Comparison of ENCODE assay signal across 21 mouse cellular contexts in the genomic region with DNA sequence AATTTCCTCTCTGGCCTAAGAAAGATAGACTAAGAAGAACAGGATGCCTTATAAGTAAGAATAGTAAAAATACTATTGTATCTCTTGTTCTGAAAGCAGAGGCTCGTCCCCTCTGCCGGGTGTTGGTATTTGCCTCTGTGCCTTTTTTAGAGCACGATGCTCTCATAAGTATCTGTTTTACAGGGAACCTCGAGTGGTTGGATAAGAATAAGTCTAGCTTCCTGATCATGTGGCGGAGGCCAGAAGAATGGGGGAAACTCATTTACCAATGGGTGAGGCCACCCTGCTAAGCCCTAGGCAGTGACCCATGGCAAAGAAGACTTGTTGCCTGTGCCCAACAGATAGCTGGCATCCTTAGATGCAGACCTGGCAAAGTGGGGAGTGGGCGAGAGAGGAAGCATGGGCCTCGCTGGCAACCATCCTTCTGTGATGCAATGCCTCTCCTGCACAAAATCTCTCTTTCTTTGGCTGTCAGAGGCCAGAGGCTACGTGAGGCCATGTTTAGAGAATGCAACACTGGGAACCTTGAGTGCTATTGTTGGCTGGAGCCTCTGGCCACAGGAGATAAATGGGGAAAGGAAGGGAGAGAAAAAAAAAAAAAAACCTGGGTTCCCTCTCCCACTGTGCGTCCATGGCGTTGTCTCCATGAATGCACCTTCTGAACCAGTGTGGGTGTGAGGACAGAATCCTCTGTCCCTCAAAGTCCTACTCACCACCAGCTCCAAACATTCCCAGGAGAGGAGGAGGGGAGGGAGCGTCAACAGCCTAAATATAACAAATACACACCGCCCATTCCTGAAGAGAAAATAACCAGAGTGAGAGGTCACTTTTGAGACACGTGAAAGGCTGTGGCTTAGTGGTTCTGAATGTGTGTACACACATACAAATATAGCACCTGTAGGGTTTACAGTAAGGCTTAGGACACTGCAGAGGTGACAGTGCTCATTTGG. TPM values are rescaled to one million over a fixed set of nuclear protein-coding genes. Genes with fewer than 3 reads are reported as not detected.
DNase-seq lines count a peak whose midpoint lies in the region; ATAC-seq lines count a peak whose summit lies in the region.
"Had no signal": no experiment of that assay in that cellular context is flagged by ENCODE, and none has a peak within 500 bp of the region (broad histone marks: within the 10 kb centered on the region; RNA-seq: fewer than 3 reads in every experiment).

No protein-coding gene starts in this region.

- no peak overlapping the region for H3K9ac ChIP-seq in liver, embryonic 12.5 days
- H3K9ac ChIP-seq in heart, embryonic 16.5 days (ENCODE audit: low read length), result no peak overlapping the region; the same call in 1 of the 2 replicates
- H3K9ac ChIP-seq: forebrain, embryonic 15.5 days; liver, embryonic 14.5 days; stomach, embryonic 15.5 days had no signal

- H3K9me3 ChIP-seq in liver, embryonic 12.5 days (replicated peaks), result no peaks in the 10 kb centered on the region
- H3K9me3 ChIP-seq in heart, embryonic 16.5 days (replicated peaks; ENCODE audit: control insufficient read depth, low read length), result no peaks in the 10 kb centered on the region
- H3K9me3 ChIP-seq: forebrain, embryonic 15.5 days; limb, embryonic 10.5 days; stomach, embryonic 15.5 days had no signal

- H3K4me1 ChIP-seq in liver, embryonic 12.5 days, result peaks cover 75% of the 10 kb centered on the region
- peaks cover 44% of the 10 kb centered on the region for H3K4me1 ChIP-seq in heart, embryonic 16.5 days (ENCODE audit: control insufficient read depth, insufficient read depth, low read length)

- no peak overlapping the region for H3K4me2 ChIP-seq in liver, embryonic 12.5 days
- peak overlapping the region; percentile 8 for H3K4me2 ChIP-seq in heart, embryonic 16.5 days (ENCODE audit: low read depth, low read length)
- H3K4me2 ChIP-seq: forebrain, embryonic 15.5 days; stomach, embryonic 15.5 days had no signal

- 0 out of 2 replicates have a peak overlapping the region, but pooled peaks have one; percentile 32 for H3K27ac ChIP-seq in liver, embryonic 12.5 days
- peak overlapping the region; percentile 87 for H3K27ac ChIP-seq in heart, embryonic 16.5 days (ENCODE audit: low read length)
- H3K27ac ChIP-seq: forebrain, embryonic 15.5 days; limb, embryonic 10.5 days; liver, embryonic 14.5 days; stomach, embryonic 15.5 days had no signal

- no peak overlapping the region for H3K4me3 ChIP-seq in liver, embryonic 12.5 days
- no peak overlapping the region for H3K4me3 ChIP-seq in heart, embryonic 16.5 days (ENCODE audit: low read length)
- H3K4me3 ChIP-seq: forebrain, embryonic 15.5 days; limb, embryonic 10.5 days; stomach, embryonic 15.5 days had no signal

- WGBS in liver, embryonic 12.5 days (ENCODE audit: insufficient replicate concordance), result 76% methylated on average over 13 of the region's 13 CpGs
- 49% methylated on average over 13 of the region's 13 CpGs for WGBS in heart, embryonic 16.5 days

- no peaks in the 10 kb centered on the region for H3K27me3 ChIP-seq in liver, embryonic 12.5 days (replicated peaks)
- no peaks in the 10 kb centered on the region for H3K27me3 ChIP-seq in heart, embryonic 16.5 days (ENCODE audit: control insufficient read depth, insufficient read depth, low read length)
- H3K27me3 ChIP-seq: stomach, embryonic 15.5 days had no signal

- ATAC-seq in liver, embryonic 12.5 days, result no peak
- no peak for ATAC-seq in heart, embryonic 16.5 days (replicated peaks; ENCODE audit: extremely low read depth, insufficient read depth, low FRiP score)
- no peak for ATAC-seq in inflammation-experienced regulatory T-cells, adult 6 months
- ATAC-seq: forebrain, embryonic 15.5 days; midbrain, embryonic 16.5 days had no signal

- peaks cover 38% of the 10 kb centered on the region for H3K36me3 ChIP-seq in liver, embryonic 12.5 days
- no peaks in the 10 kb centered on the region for H3K36me3 ChIP-seq in heart, embryonic 16.5 days (ENCODE audit: control insufficient read depth, insufficient read depth)

- DNase-seq in liver, result no peak
- peak; percentile 70 to 73 for DNase-seq in heart, adult 9 months (ENCODE audit: low spot score in 2 of 2)
- no peak for DNase-seq in kidney, postnatal 10 days
- DNase-seq in thymus, postnatal 10 days (ENCODE audit: low spot score in 2 of 2), result no peak
- DNase-seq: adrenal gland, adult 8-10 months; B cell, adult 2 months; cerebellum, postnatal 14 days; gastrocnemius, postnatal 36 days; kidney, adult 2 months; kidney, postnatal 14 days; lung, postnatal 14 days; right cerebral cortex, postnatal 14 days; thymus, adult 2 months had no signal

RNA-seq across cellular contexts. Expression of a gene that starts 2.6 kb away (rescaled TPM):
- polyA plus RNA-seq in liver, embryonic 12.5 days (2016; fragmentation: Nextera tagmentation; extraction: Ambion mirVana), result 106 TPM in 2 replicates
- polyA plus RNA-seq in heart, embryonic 16.5 days (2015; fragmentation: Nextera tagmentation; extraction: Ambion mirVana), result 105 and 107 TPM in 2 replicates
- 100 to 1,000 TPM; 134 to 144 (median 138) TPM for polyA plus RNA-seq in inflammation-experienced regulatory T-cells, adult 6 months (2017; shearing (Covaris generic))

RNA-seq across cellular contexts. Expression of a gene that starts 4.3 kb away (rescaled TPM):
- polyA plus RNA-seq in liver, embryonic 12.5 days (2016; fragmentation: Nextera tagmentation; extraction: Ambion mirVana), result 11.3 and 12.3 TPM in 2 replicates
- polyA plus RNA-seq in heart, embryonic 16.5 days (2015; fragmentation: Nextera tagmentation; extraction: Ambion mirVana), result 6.8 and 7.3 TPM in 2 replicates
- polyA plus RNA-seq in inflammation-experienced regulatory T-cells, adult 6 months (2017; shearing (Covaris generic)), result 1 to 10 TPM in 1 of 3 experiments, under 1 TPM in 1, not detected in 1; 0.75 to 2.9 TPM

RNA-seq across cellular contexts. Expression of a gene that starts 10.3 kb away (rescaled TPM):
- polyA plus RNA-seq in liver, embryonic 12.5 days (2016; fragmentation: Nextera tagmentation; extraction: Ambion mirVana), result 32.6 and 33.5 TPM in 2 replicates
- polyA plus RNA-seq in heart, embryonic 16.5 days (2015; fragmentation: Nextera tagmentation; extraction: Ambion mirVana), result 203 and 204 TPM in 2 replicates
- not detected for polyA plus RNA-seq in inflammation-experienced regulatory T-cells, adult 6 months (2017; shearing (Covaris generic))

RNA-seq across cellular contexts. Expression of a gene that starts 22.7 kb away (rescaled TPM):
- 0.74 and 1.3 TPM in 2 replicates for polyA plus RNA-seq in liver, embryonic 12.5 days (2016; fragmentation: Nextera tagmentation; extraction: Ambion mirVana)
- 0.87 and 0.91 TPM in 2 replicates for polyA plus RNA-seq in heart, embryonic 16.5 days (2015; fragmentation: Nextera tagmentation; extraction: Ambion mirVana)
- 1 to 10 TPM in 1 of 3 experiments, under 1 TPM in 2; 0.63 to 1.2 (median 0.71) TPM for polyA plus RNA-seq in inflammation-experienced regulatory T-cells, adult 6 months (2017; shearing (Covaris generic))

RNA-seq across cellular contexts. Expression of a gene that starts 22.8 kb away (rescaled TPM):
- 144 and 150 TPM in 2 replicates for polyA plus RNA-seq in liver, embryonic 12.5 days (2016; fragmentation: Nextera tagmentation; extraction: Ambion mirVana)
- polyA plus RNA-seq in heart, embryonic 16.5 days (2015; fragmentation: Nextera tagmentation; extraction: Ambion mirVana), result 166 and 175 TPM in 2 replicates
- 100 to 1,000 TPM; 129 to 132 (median 131) TPM for polyA plus RNA-seq in inflammation-experienced regulatory T-cells, adult 6 months (2017; shearing (Covaris generic))

Comparison
In these comparisons a context has a peak if more than half of its experiments do, and no peak if none do; other contexts are left out.
1. DNase-seq: peak in heart, adult 9 months (2 of 2); none in liver (single experiment), kidney, postnatal 10 days (single experiment) and thymus, postnatal 10 days (0 of 2).
2. RNA of a gene that starts 10.3 kb away (polyA plus RNA-seq): 203 to 204 TPM in heart, embryonic 16.5 days and 32.6 to 33.5 TPM in liver, embryonic 12.5 days; not detected in inflammation-experienced regulatory T-cells, adult 6 months; every median in the first group is over 10 times any median in the second.